Mouse (Mus musculus): ENCODE measurements at regions not wholly inside any gene's neighbourhood (a gene's known extent, or its start where the extent isn't known, plus 50 kb on each side); places are given as distances from the start of the nearest gene placed in this dataset.

- Histone ChIP-seq H3K4me1 (ENCODE audit: control insufficient read depth, insufficient read depth, low read length) (no peaks in the 10 kb centered on the region), H3K27ac (ENCODE audit: insufficient read depth, low read length) (no peak overlapping the region), H3K4me3 (ENCODE audit: insufficient read depth, low read length) (no peak overlapping the region)
- TF ChIP-seq CTCF (IDR thresholded peaks at IDR 0.05; ENCODE audit: extremely low read depth, insufficient read depth, low read length): no peak
- TF ChIP-seq POLR2A (IDR thresholded peaks at IDR 0.05; ENCODE audit: extremely low read depth, insufficient read depth, low read length): no peak
These were observed 404.7 kb upstream of the Adgrl2 start for GRCm38 (mm10) chr3:149395082-149395481.

DNA sequence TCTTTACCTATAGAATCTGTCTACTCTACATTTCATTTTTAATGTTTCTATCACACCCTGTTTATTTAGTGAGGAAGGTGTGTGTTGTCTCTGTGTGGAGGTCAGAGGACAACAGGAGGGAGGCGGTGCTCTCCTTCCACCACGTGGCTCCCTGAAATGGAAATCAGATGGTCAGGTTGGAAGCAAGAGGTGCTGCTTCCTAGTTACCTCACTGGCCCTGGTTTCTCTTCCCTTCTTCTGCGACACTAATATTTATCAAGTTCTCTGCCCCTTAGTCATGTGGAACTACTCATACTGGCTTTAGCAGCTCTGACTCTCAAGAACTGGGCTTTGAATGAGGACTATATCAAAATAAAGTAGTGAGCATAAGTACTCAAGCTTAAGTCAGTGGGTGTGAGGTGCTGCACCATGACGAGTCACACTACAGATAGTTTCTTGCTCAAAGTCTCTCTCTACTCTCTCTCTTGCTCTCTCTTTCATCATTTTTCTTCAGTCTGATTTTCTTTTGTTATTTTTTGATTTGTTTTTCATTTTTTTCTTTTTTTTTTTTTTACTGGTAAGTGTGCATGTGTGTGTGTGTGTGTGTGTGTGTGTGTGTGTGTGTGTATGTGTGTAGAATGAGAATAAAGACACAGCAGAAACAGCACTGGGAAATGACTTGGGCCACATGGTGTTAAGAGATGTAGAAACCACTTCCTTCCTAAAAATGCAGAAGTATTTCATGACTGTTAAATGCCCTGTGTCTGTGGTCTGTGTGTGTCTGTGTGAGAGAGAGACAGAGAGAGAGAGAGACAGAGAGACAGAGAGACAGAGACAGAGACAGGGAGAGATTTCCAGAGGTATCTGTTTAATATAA, 403.2 kb upstream of the Adgrl2 start:
- TF ChIP-seq CTCF (IDR thresholded peaks at IDR 0.05; ENCODE audit: extremely low read depth, insufficient read depth, low read length): no peak
- TF ChIP-seq POLR2A (IDR thresholded peaks at IDR 0.05; ENCODE audit: extremely low read depth, insufficient read depth, low read length): no peak

GRCm38 (mm10) chr3:149392164-149392563, 401.8 kb upstream of the Adgrl2 start:
- Histone ChIP-seq H3K27ac (ENCODE audit: insufficient read depth, low read length) (no peak overlapping the region), H3K4me3 (ENCODE audit: insufficient read depth, low read length) (no peak overlapping the region), H3K4me1 (ENCODE audit: control insufficient read depth, insufficient read depth, low read length) (no peaks in the 10 kb centered on the region)
- TF ChIP-seq POLR2A (IDR thresholded peaks at IDR 0.05; ENCODE audit: extremely low read depth, insufficient read depth, low read length) (no peak), CTCF (IDR thresholded peaks at IDR 0.05; ENCODE audit: extremely low read depth, insufficient read depth, low read length) (no peak)

More for the DNA sequence above, 403.2 kb upstream of the Adgrl2 start:
- Histone ChIP-seq H3K27ac (ENCODE audit: insufficient read depth, low read length) (no peak overlapping the region), H3K4me1 (ENCODE audit: control insufficient read depth, insufficient read depth, low read length) (no peaks in the 10 kb centered on the region), H3K4me3 (ENCODE audit: insufficient read depth, low read length) (no peak overlapping the region)

DNA sequence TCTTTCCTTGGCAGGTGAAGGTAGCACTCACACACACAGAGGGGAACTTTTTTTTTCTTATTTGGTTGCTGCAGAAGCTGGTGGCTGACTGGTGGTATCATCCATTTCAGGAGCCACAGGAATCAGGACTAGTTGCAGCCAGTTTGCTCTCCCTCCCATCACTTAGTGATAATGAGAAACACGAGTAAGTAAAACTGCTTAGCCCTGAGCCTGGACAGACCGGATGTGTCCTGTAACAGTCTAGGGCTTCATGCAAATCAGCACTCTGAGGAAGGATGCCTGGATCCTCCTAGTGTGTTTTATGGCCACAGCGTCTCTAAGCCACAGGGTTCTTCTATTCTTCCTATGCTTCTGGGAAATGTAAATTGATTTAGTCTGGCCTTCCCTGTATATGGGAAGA, 397.2 kb upstream of the Adgrl2 start:
- no peak overlapping the region for H3K27ac ChIP-seq (ENCODE audit: insufficient read depth, low read length)
- no peak overlapping the region for H3K4me3 ChIP-seq (ENCODE audit: insufficient read depth, low read length)
- no peaks in the 10 kb centered on the region for H3K4me1 ChIP-seq (ENCODE audit: control insufficient read depth, insufficient read depth, low read length)
- TF ChIP-seq CTCF (IDR thresholded peaks at IDR 0.05; ENCODE audit: extremely low read depth, insufficient read depth, low read length) (no peak), POLR2A (IDR thresholded peaks at IDR 0.05; ENCODE audit: extremely low read depth, insufficient read depth, low read length) (no peak)

GRCm38 (mm10) chr3:149386027-149386426, 395.7 kb upstream of the Adgrl2 start:
- Histone ChIP-seq H3K4me3 (ENCODE audit: insufficient read depth, low read length) (no peak overlapping the region), H3K27ac (ENCODE audit: insufficient read depth, low read length) (no peak overlapping the region), H3K4me1 (ENCODE audit: control insufficient read depth, insufficient read depth, low read length) (no peaks in the 10 kb centered on the region; the same call in 1 of the 2 replicates)
- TF ChIP-seq CTCF (IDR thresholded peaks at IDR 0.05; ENCODE audit: extremely low read depth, insufficient read depth, low read length) (no peak), POLR2A (IDR thresholded peaks at IDR 0.05; ENCODE audit: extremely low read depth, insufficient read depth, low read length) (no peak)

DNA sequence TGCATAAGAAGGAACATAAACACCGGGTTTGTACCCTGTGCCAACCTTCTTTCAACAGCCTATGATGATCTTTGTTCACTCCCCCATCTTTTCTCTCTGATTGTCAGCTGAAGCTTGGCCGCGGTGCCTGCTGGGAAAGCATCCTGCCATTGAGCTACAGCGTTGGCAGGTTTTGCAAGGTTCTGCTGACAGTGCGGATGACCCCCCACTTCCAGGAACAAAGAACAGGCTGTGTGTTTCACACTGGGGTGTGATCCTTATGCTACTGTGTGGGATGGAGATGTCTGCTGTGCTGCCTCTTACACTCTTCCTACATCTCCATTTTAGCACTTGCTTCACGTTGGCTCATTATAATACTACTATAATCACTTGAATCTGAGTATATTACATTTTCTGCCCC, 395.0 kb upstream of the Adgrl2 start:
- TF ChIP-seq CTCF (IDR thresholded peaks at IDR 0.05; ENCODE audit: extremely low read depth, insufficient read depth, low read length) (no peak), POLR2A (IDR thresholded peaks at IDR 0.05; ENCODE audit: extremely low read depth, insufficient read depth, low read length) (no peak)
- H3K4me1 ChIP-seq (ENCODE audit: control insufficient read depth, insufficient read depth, low read length): no peaks in the 10 kb centered on the region; the same call in 1 of the 2 replicates
- H3K4me3 ChIP-seq (ENCODE audit: insufficient read depth, low read length): no peak overlapping the region
- H3K27ac ChIP-seq (ENCODE audit: insufficient read depth, low read length): no peak overlapping the region

DNA sequence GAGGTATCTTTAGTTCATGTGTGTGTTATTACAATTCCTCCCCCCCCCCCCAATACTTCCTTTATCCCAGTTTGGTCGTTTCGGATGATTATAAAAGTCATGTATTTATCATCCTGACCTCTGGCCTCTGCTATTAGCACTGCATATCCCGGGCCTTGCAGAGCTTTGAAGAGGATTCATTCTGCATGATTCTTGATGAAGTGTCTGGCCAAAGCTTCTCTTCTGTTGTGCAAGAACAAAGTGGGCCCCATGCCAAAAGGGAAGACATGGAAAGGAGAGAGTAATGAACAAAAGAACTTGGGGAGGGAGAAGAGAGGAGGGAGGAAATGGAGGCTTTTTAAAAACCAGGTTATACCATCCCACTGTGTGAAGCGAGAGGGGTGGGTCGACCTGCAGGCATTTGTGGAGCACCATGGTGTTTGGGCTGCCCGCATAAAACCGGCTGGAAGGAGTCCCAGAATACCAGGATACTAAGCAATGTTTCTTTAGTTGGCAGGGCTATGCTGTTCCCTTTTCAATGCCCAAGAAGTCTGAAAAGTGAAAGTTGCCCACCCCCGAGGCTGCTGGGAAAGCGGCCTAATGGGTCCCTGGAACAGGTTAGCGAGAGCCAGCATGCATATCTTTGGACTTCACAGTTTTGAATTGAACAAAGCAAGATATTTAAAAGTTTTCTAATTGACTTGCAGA, 391.3 kb upstream of the Adgrl2 start:
- peaks cover 1% of the 10 kb centered on the region for H3K4me1 ChIP-seq (ENCODE audit: control insufficient read depth, insufficient read depth, low read length)
- TF ChIP-seq POLR2A (IDR thresholded peaks at IDR 0.05; ENCODE audit: extremely low read depth, insufficient read depth, low read length) (no peak), CTCF (IDR thresholded peaks at IDR 0.05; ENCODE audit: extremely low read depth, insufficient read depth, low read length) (no peak)
- no peak overlapping the region for H3K27ac ChIP-seq (ENCODE audit: insufficient read depth, low read length)
- no peak overlapping the region for H3K4me3 ChIP-seq (ENCODE audit: insufficient read depth, low read length)

- peaks cover 1% of the 10 kb centered on the region for H3K4me1 ChIP-seq (ENCODE audit: control insufficient read depth, insufficient read depth, low read length)
- H3K27ac ChIP-seq (ENCODE audit: insufficient read depth, low read length): no peak overlapping the region
- H3K4me3 ChIP-seq (ENCODE audit: insufficient read depth, low read length): no peak overlapping the region
- TF ChIP-seq POLR2A (IDR thresholded peaks at IDR 0.05; ENCODE audit: extremely low read depth, insufficient read depth, low read length) (no peak), CTCF (IDR thresholded peaks at IDR 0.05; ENCODE audit: extremely low read depth, insufficient read depth, low read length) (no peak)
These were observed 390.7 kb upstream of the Adgrl2 start for GRCm38 (mm10) chr3:149381051-149381450.

DNA sequence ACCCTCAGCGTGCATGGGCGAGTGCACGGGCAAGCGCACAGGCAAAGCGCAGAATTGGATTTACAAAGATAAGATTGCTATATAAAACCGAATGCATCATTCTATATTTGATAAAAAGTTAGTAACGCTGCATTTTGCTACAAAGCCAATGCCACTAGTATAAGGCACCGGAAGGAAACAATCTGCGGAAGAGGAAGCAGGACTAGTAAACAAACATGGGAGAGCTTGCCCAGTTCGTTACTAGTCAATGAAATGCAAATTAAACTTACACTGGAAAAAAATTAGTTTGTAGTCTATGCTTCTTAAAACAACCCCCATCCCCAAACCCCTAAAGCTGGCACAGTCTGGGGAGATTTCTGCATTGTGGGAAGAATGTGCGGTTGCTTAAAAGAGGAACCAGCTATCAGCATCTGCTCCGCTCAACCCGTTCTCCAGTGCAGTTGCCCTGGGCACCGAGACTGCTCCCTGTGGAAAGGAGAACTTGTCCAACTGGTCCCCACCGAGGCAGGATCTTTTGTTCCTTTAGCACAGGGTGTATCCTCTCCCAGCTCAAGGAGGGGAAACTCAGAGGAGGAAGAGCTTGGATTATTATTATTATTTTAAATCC, 389.6 kb upstream of the Adgrl2 start:
- H3K27ac ChIP-seq (ENCODE audit: insufficient read depth, low read length): no peak overlapping the region
- H3K4me3 ChIP-seq (ENCODE audit: insufficient read depth, low read length): no peak overlapping the region; the same call in 1 of the 2 replicates
- TF ChIP-seq CTCF (IDR thresholded peaks at IDR 0.05; ENCODE audit: extremely low read depth, insufficient read depth, low read length): no peak
- TF ChIP-seq POLR2A (IDR thresholded peaks at IDR 0.05; ENCODE audit: extremely low read depth, insufficient read depth, low read length): no peak
- H3K4me1 ChIP-seq (ENCODE audit: control insufficient read depth, insufficient read depth, low read length): peaks cover 1% of the 10 kb centered on the region

Data from cortical plate, adult 2 months (tissue).